ENCODE assay signal across 8 mouse cellular contexts in genomic region chr3:95891211-95892065, GRCm38 (mm10). TPM values are rescaled to one million over a fixed set of nuclear protein-coding genes. Genes with fewer than 3 reads are reported as not detected.
A peak's percentile ranks its signal among the peaks of the same experiment; 100 is the strongest.
DNase-seq lines count a peak whose midpoint lies in the region; ATAC-seq and TF ChIP-seq lines count a peak whose summit lies in the region.

BC028528 (minus strand) TSS chr3:95892005.

- H3K9ac ChIP-seq in stomach, postnatal 0 days (ENCODE audit: low read length) = peak within 1 kb of the TSS; percentile 55

- peaks cover 55% of the 10 kb centered on the region for H3K4me1 ChIP-seq in megakaryocyte, embryonic 14.5 days
- H3K4me1 ChIP-seq in stomach, postnatal 0 days (replicated peaks; ENCODE audit: control insufficient read depth, insufficient read depth) = 0 out of 2 replicates have a peak, but pooled peaks cover 3% of the 10 kb centered on the region

- intact Hi-C loops in gastrocnemius, postnatal 14 days (cut with DNase I; ENCODE audit: low total_unique reads) = no loop called here

- no peaks in the 10 kb centered on the region for H3K9me3 ChIP-seq in megakaryocyte, embryonic 14.5 days
- no peaks in the 10 kb centered on the region for H3K9me3 ChIP-seq in stomach, postnatal 0 days (ENCODE audit: control insufficient read depth, low read length)

- peaks cover 3% of the 10 kb centered on the region for H3K27me3 ChIP-seq in megakaryocyte, embryonic 14.5 days (replicated peaks)
- no peaks in the 10 kb centered on the region for H3K27me3 ChIP-seq in stomach, postnatal 0 days (ENCODE audit: control insufficient read depth, insufficient read depth, low read length)

- H3K36me3 ChIP-seq in megakaryocyte, embryonic 14.5 days (replicated peaks; ENCODE audit: low read length) = peaks cover 12% of the 10 kb centered on the region
- no peaks in the 10 kb centered on the region for H3K36me3 ChIP-seq in stomach, postnatal 0 days (ENCODE audit: control insufficient read depth, insufficient read depth, low read length)

- peak within 1 kb of the TSS; percentile 90 for H3K4me3 ChIP-seq in megakaryocyte, embryonic 14.5 days (replicated peaks)
- H3K4me3 ChIP-seq in stomach, postnatal 0 days (ENCODE audit: low read depth, low read length) = peak within 1 kb of the TSS; percentile 31

- no peak for ATAC-seq in stomach, postnatal 0 days (ENCODE audit: low FRiP score, low TSS enrichment)

- TF ChIP-seq CTCF in brain, embryonic 14.5 days (IDR thresholded peaks at IDR 0.05; ENCODE audit: borderline replicate concordance, extremely low read depth, insufficient read depth, insufficient read length) = no peak
- TF ChIP-seq CTCF in stomach, postnatal 0 days (IDR thresholded peaks at IDR 0.05; ENCODE audit: low read depth) = no peak

- peak within 1 kb of the TSS; percentile 79 for H3K27ac ChIP-seq in stomach, postnatal 0 days (replicated peaks)

- peak within 1 kb of the TSS; percentile 43 for H3K4me2 ChIP-seq in stomach, postnatal 0 days (replicated peaks; ENCODE audit: low read depth)

- peak; percentile 21 for DNase-seq in gastrocnemius, postnatal 14 days
- no peak for DNase-seq in gastrocnemius, adult 8-10 months (ENCODE audit: low spot score in 2 of 2)
- peak; percentile 32 for DNase-seq in brain, embryonic 14.5 days (ENCODE audit: low read depth)
- DNase-seq in heart, adult 9 months (ENCODE audit: low spot score in 2 of 2) = peak; percentile 60 to 72
- DNase-seq in kidney, postnatal 14 days = peak; percentile 56
- no peak for DNase-seq in stomach, postnatal 0 days (ENCODE audit: low spot score)
- no peak for DNase-seq in urinary bladder, postnatal 25 days (ENCODE audit: low spot score)

- no peak for TF ChIP-seq POLR2A in brain, embryonic 14.5 days (IDR thresholded peaks at IDR 0.05; ENCODE audit: borderline replicate concordance, extremely low read depth, insufficient read depth, insufficient read length, poor library complexity, severe bottlenecking)

- no peak for TF ChIP-seq EP300 in stomach, postnatal 0 days (optimal IDR thresholded peaks at IDR 0.05)

- 27% methylated on average over 12 of the region's 12 CpGs for WGBS in stomach, postnatal 0 days

RNA-seq across cellular contexts. Expression of gene BC028528, which starts in this region (rescaled TPM):
- 10 to 100 TPM; 14.2 to 17.0 TPM for total RNA-seq in gastrocnemius, postnatal 14 days (2021)
- 1 to 10 TPM; 1.1 to 2.1 (median 1.5) TPM for total RNA-seq in gastrocnemius, adult 8-10 months (2022)
- polyA plus RNA-seq in brain, embryonic 14.5 days (2012; rRNA removed) = 11.4 and 12.1 TPM in 2 replicates
- polyA plus RNA-seq in megakaryocyte, embryonic 14.5 days (2012; ENCODE audit: insufficient read depth, low replicate concordance) = 0.30 TPM in 1 of 2 replicates, not detected in the other
- polyA plus RNA-seq in stomach, postnatal 0 days (2015; fragmentation: Nextera tagmentation; extraction: Ambion mirVana) = 14.2 and 14.8 TPM in 2 replicates

Comparison
In these comparisons a context has a peak if more than half of its experiments do, and no peak if none do; other contexts are left out.
1. RNA of gene BC028528 (total RNA-seq): 14.2 to 17.0 TPM in gastrocnemius, postnatal 14 days; 1.1 to 2.1 TPM in gastrocnemius, adult 8-10 months; every median in the first group is over 4 times any median in the second.
2. DNase-seq: peak in gastrocnemius, postnatal 14 days (single experiment), brain, embryonic 14.5 days (single experiment), heart, adult 9 months (2 of 2) and kidney, postnatal 14 days (single experiment); none in gastrocnemius, adult 8-10 months (0 of 2), stomach, postnatal 0 days (single experiment) and urinary bladder, postnatal 25 days (single experiment).